Mouse (Mus musculus) forebrain, embryonic 15.5 days (tissue): ENCODE measurements at regions not wholly inside any gene's neighbourhood (a gene's known extent, or its start where the extent isn't known, plus 50 kb on each side); places are given as distances from the start of the nearest gene placed in this dataset.
"Not testable (repeated sequence)": the region's sequence is repeated elsewhere in the genome, so short reads cannot be mapped to it uniquely, and the experiment has no call there.

ENCODE experiments used
- ATAC-seq: fragments of 200-750 bp; cut with Nextera tagmentation; replicated peaks from 2 replicates; pipeline ENCODE4 v1.8.0; 2017; ENCODE audit warnings: mild to moderate bottlenecking, moderate TSS enrichment, moderate library complexity
- H3K27ac ChIP-seq: fragments of 300-500 bp; sonication (generic); replicated peaks from 2 replicates; pipeline ENCODE4 v1.5.1; 2015; ENCODE audit warnings: mild to moderate bottlenecking, inconsistent platforms
- H3K27me3 ChIP-seq: fragments of 300-500 bp; sonication (generic); 2 replicates; pipeline ENCODE4 v1.6.1; 2015; ENCODE audit warnings: inconsistent platforms
- H3K36me3 ChIP-seq: fragments of 300-500 bp; sonication (generic); 2 replicates; pipeline ENCODE4 v1.6.1; 2015; ENCODE audit warnings: mild to moderate bottlenecking, inconsistent platforms
- H3K4me1 ChIP-seq: fragments of 300-500 bp; sonication (generic); 2 replicates; pipeline ENCODE4 v1.6.1; 2015; ENCODE audit warnings: inconsistent platforms
- H3K4me2 ChIP-seq: fragments of 300-500 bp; sonication (generic); replicated peaks from 2 replicates; pipeline ENCODE4 v1.6.1; 2015; ENCODE audit warnings: mild to moderate bottlenecking, inconsistent platforms
- H3K4me3 ChIP-seq: fragments of 300-500 bp; sonication (generic); 2 replicates; pipeline ENCODE4 v1.5.1; 2015; ENCODE audit warnings: mild to moderate bottlenecking, inconsistent platforms
- H3K9ac ChIP-seq: fragments of 300-500 bp; sonication (generic); replicated peaks from 2 replicates; pipeline ENCODE4 v1.6.1; 2015; ENCODE audit warnings: mild to moderate bottlenecking, inconsistent platforms
- H3K9me3 ChIP-seq: fragments of 300-500 bp; sonication (generic); 2 replicates; pipeline ENCODE4 v1.6.1; 2016; ENCODE audit warnings: inconsistent platforms
- WGBS: fragments of 180-500 bp; shearing (Covaris S2); methylation state at CpG from one replicate; pipeline ENCODE4 v1.1.7; 2015; ENCODE audit warnings: mixed read lengths; 5-methylcytosine and 5-hydroxymethylcytosine counted together

DNA sequence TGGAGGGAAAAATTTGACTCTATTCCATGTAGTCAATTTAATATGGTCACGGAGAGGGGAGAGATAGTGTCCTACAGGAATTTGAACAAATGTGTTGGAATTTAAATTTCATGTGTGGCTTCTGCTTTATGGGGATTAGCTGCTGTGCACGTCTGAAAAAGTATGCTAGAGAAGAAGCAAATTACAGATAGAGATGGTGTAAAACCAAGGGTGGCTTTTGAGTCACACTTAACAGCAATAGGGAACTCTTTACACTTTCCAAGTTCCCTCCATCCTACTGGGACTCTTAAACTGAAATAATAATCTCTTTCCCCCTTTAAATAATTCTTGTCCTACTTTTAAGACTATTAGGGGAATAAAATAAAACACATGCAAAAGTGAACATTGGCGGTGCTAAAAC, 1790.1 kb upstream of the 5930422O12Rik start:
- Histone ChIP-seq H3K36me3 (no peaks in the 10 kb centered on the region), H3K9me3 (no peaks in the 10 kb centered on the region)
- 82% methylated on average over 3 of the region's 3 CpGs for WGBS

GRCm38 (mm10) chr8:31663717-31664116, 1764.8 kb upstream of the 5930422O12Rik start:
- Histone ChIP-seq H3K27me3 (no peaks in the 10 kb centered on the region), H3K36me3 (no peaks in the 10 kb centered on the region), H3K9ac (no peak overlapping the region), H3K4me3 (no peak overlapping the region), H3K27ac (no peak overlapping the region), H3K9me3 (no peaks in the 10 kb centered on the region), H3K4me2 (no peak overlapping the region), H3K4me1 (no peaks in the 10 kb centered on the region)
- ATAC-seq = no peak

More for the DNA sequence above, 1790.1 kb upstream of the 5930422O12Rik start:
- Histone ChIP-seq H3K4me1 (no peaks in the 10 kb centered on the region), H3K4me3 (no peak overlapping the region), H3K27me3 (no peaks in the 10 kb centered on the region), H3K4me2 (no peak overlapping the region), H3K9ac (no peak overlapping the region), H3K27ac (no peak overlapping the region)
- no peak for ATAC-seq

GRCm38 (mm10) chr8:31665485-31665884, 1763.0 kb upstream of the 5930422O12Rik start:
- Histone ChIP-seq H3K4me1 (no peaks in the 10 kb centered on the region), H3K36me3 (no peaks in the 10 kb centered on the region), H3K4me2 (no peak overlapping the region), H3K9me3 (no peaks in the 10 kb centered on the region), H3K4me3 (no peak overlapping the region), H3K27me3 (no peaks in the 10 kb centered on the region), H3K9ac (no peak overlapping the region), H3K27ac (no peak overlapping the region)
- ATAC-seq = 0 out of 2 replicates have a peak, but pooled peaks have one; percentile 29
- WGBS = 61% methylated on average over 4 of the region's 4 CpGs

GRCm38 (mm10) chr8:31704168-31704567, 1724.3 kb upstream of the 5930422O12Rik start:
- ATAC-seq = no peak
- Histone ChIP-seq H3K4me2 (no peak overlapping the region), H3K9ac (no peak overlapping the region), H3K4me3 (no peak overlapping the region), H3K9me3 (no peaks in the 10 kb centered on the region), H3K27me3 (no peaks in the 10 kb centered on the region), H3K27ac (no peak overlapping the region), H3K36me3 (no peaks in the 10 kb centered on the region), H3K4me1 (no peaks in the 10 kb centered on the region)
- WGBS = 90% methylated on average over 2 of the region's 2 CpGs

DNA sequence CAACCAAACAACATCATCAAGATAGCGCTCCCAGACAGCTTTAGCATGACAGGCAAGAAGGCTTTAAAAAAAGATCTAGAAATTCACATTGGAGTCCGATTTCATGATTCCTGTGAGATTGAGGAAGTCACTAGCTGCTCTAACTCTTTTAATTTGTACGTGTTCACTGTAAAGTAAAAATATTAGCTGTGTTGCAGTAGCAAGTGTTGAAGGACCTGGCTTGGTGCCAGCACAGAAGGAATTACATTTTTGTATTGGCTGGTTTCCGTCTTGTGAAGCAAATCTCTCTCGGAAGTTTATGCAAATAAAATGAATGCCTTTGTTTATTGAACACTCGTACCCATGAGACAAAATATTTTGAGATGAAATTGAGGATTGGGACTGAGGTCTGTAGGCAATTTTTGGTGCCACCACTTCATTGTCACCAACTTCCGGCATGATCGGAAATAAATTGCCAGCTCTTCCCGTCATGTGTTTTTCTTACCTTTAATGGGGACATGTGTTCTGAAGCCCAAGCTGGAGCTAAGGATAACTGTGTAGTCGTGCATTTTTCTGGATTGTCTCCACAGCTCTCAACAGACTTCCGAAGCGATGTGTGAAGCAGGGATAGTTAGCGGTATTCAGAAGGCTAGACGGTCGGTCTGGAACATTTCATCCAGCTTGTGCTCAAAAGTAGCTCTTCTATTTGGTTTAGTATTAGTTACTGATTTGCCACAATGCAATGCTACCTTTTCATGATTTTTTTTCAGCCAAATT, 1715.0 kb upstream of the 5930422O12Rik start:
- Histone ChIP-seq H3K4me3 (0 out of 2 replicates have a peak overlapping the region, but pooled peaks have one; percentile 3), H3K27ac (peak overlapping the region; percentile 82), H3K4me2 (peak overlapping the region; percentile 24), H3K27me3 (no peaks in the 10 kb centered on the region), H3K4me1 (no peaks in the 10 kb centered on the region), H3K9ac (no peak overlapping the region), H3K9me3 (no peaks in the 10 kb centered on the region), H3K36me3 (no peaks in the 10 kb centered on the region)
- WGBS = 58% methylated on average over 15 of the region's 15 CpGs
- ATAC-seq = peak; percentile 51; the same call in 1 of the 2 replicates

- Histone ChIP-seq H3K9me3 (no peaks in the 10 kb centered on the region), H3K4me2 (peak overlapping the region; percentile 24), H3K4me1 (no peaks in the 10 kb centered on the region), H3K9ac (no peak overlapping the region), H3K4me3 (0 out of 2 replicates have a peak overlapping the region, but pooled peaks have one; percentile 3), H3K27ac (peak overlapping the region; percentile 82), H3K27me3 (no peaks in the 10 kb centered on the region), H3K36me3 (no peaks in the 10 kb centered on the region)
- no peak for ATAC-seq
- 33% methylated on average over 2 of the region's 2 CpGs for WGBS
These were observed 1714.4 kb upstream of the 5930422O12Rik start for GRCm38 (mm10) chr8:31714077-31714458.

DNA sequence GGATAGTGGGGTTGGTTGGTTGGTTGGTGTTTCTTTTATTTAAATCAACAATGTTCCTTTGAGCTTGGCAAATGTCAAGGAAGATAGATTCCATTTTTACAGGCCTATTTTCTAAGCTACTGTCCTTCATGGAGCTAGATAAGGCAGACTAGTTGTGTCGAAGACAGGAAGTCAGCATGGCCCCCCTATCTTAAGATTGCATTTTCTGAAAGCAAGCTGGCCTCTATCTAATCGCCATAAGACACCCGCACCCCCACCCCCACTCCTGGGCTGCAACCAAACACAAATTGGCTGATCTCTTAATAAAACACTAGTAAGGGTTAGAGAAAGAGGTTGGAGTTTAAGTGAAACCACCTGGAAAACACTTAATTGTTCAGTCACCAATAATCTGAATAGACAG, 1708.5 kb upstream of the 5930422O12Rik start:
- Histone ChIP-seq H3K4me2 (no peak overlapping the region), H3K27ac (no peak overlapping the region), H3K36me3 (no peaks in the 10 kb centered on the region), H3K4me1 (no peaks in the 10 kb centered on the region), H3K9ac (no peak overlapping the region), H3K4me3 (no peak overlapping the region), H3K9me3 (no peaks in the 10 kb centered on the region), H3K27me3 (no peaks in the 10 kb centered on the region)
- WGBS = 82% methylated on average over 3 of the region's 3 CpGs
- no peak for ATAC-seq

DNA sequence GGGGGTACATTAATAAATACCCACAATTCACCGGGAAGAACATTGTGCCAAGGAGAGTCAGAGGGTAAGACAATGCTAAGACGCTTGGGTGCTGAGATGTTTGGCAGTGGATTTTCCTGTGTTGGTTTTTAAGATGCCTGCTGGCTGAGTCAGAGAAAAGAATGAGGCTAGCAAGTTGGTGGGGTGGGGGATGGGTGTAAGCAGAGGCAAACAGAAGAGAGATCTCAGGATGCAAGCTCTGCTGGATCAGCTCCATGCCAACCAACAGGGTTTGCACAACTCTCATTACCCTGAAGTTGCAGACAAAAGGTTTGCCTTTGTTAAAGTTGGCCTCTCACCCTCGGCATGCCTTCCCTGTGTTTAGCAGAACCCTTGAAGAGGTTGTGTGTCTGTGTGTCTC, 1707.9 kb upstream of the 5930422O12Rik start:
- Histone ChIP-seq H3K4me1 (no peaks in the 10 kb centered on the region), H3K9me3 (no peaks in the 10 kb centered on the region), H3K4me2 (no peak overlapping the region), H3K36me3 (no peaks in the 10 kb centered on the region), H3K27me3 (no peaks in the 10 kb centered on the region), H3K4me3 (no peak overlapping the region), H3K27ac (no peak overlapping the region), H3K9ac (no peak overlapping the region)
- 32% methylated on average over 3 of the region's 3 CpGs for WGBS
- ATAC-seq = no peak

GRCm38 (mm10) chr8:31725430-31725829, 1703.1 kb upstream of the 5930422O12Rik start:
- no peak for ATAC-seq
- Histone ChIP-seq H3K27ac (no peak overlapping the region), H3K4me1 (no peaks in the 10 kb centered on the region), H3K36me3 (no peaks in the 10 kb centered on the region), H3K27me3 (no peaks in the 10 kb centered on the region), H3K9ac (no peak overlapping the region), H3K9me3 (no peaks in the 10 kb centered on the region), H3K4me2 (no peak overlapping the region), H3K4me3 (no peak overlapping the region)
- 95% methylated on average over 3 of the region's 3 CpGs for whole genome bisulfite sequencing

- H3K27ac ChIP-seq = no peak overlapping the region
- ATAC-seq = no peak
These were observed 1692.9 kb upstream of the 5930422O12Rik start for GRCm38 (mm10) chr8:31735610-31736009.

GRCm38 (mm10) chr8:31737314-31737713, 1691.2 kb upstream of the 5930422O12Rik start:
- H3K4me2 ChIP-seq, H3K27me3 ChIP-seq, H3K4me1 ChIP-seq, H3K27ac ChIP-seq, H3K4me3 ChIP-seq, H3K36me3 ChIP-seq, ATAC-seq, H3K9me3 ChIP-seq, H3K9ac ChIP-seq: not testable (repeated sequence)
- WGBS = 91% methylated on average over 6 of the region's 6 CpGs

More at GRCm38 (mm10) chr8:31735610-31736009, 1692.9 kb upstream of the 5930422O12Rik start:
- H3K9me3 ChIP-seq = no peaks in the 10 kb centered on the region
- no peak overlapping the region for H3K4me2 ChIP-seq
- no peak overlapping the region for H3K9ac ChIP-seq
- H3K36me3 ChIP-seq = no peaks in the 10 kb centered on the region
- no peak overlapping the region for H3K4me3 ChIP-seq
- H3K27me3 ChIP-seq = no peaks in the 10 kb centered on the region
- H3K4me1 ChIP-seq = no peaks in the 10 kb centered on the region
- WGBS = 83% methylated on average over 2 of the region's 2 CpGs

GRCm38 (mm10) chr8:31746855-31747254, 1681.7 kb upstream of the 5930422O12Rik start:
- Histone ChIP-seq H3K36me3 (no peaks in the 10 kb centered on the region), H3K4me3 (no peak overlapping the region), H3K27me3 (no peaks in the 10 kb centered on the region)

DNA sequence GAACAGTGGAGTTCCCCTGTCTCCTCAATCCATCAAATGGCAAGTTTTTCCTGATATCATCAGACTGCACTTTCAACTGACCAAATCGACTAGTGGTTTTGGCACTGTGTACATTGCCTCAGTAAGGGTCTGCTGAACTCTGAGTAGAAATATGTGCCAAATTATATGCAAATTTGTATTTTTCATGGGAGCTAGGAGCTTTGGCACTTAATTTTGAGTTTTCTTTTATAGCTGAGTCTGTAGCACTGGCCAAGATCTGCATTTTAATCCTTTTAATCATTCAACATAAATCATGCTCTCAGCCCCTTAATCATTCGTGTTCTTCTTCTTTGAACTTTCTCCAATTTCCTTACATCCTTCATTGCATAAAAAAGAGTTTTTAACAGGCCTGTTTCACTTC, 1678.5 kb upstream of the 5930422O12Rik start:
- WGBS = 48% methylated on average over 2 of the region's 2 CpGs
- no peak overlapping the region for H3K9ac ChIP-seq
- H3K27me3 ChIP-seq = no peaks in the 10 kb centered on the region
- H3K9me3 ChIP-seq = no peaks in the 10 kb centered on the region
- no peak overlapping the region for H3K4me2 ChIP-seq
- no peak overlapping the region for H3K4me3 ChIP-seq
- no peak for ATAC-seq
- no peaks in the 10 kb centered on the region for H3K36me3 ChIP-seq
- H3K27ac ChIP-seq = no peak overlapping the region
- 0 out of 2 replicates have a peak, but pooled peaks cover 7% of the 10 kb centered on the region for H3K4me1 ChIP-seq

More at GRCm38 (mm10) chr8:31746855-31747254, 1681.7 kb upstream of the 5930422O12Rik start:
- no peak overlapping the region for H3K9ac ChIP-seq
- H3K27ac ChIP-seq = no peak overlapping the region
- 0 out of 2 replicates have a peak, but pooled peaks cover 4% of the 10 kb centered on the region for H3K4me1 ChIP-seq
- no peak for ATAC-seq
- no peak overlapping the region for H3K4me2 ChIP-seq
- H3K9me3 ChIP-seq = no peaks in the 10 kb centered on the region
